Mouse (Mus musculus) myocyte (in vitro differentiated cells): ENCODE data around the gene Zmynd19. TPM values are rescaled to one million over a fixed set of nuclear protein-coding genes. Genes with fewer than 3 reads are reported as not detected.
"Not testable (repeated sequence)": the region's sequence is repeated elsewhere in the genome, so short reads cannot be mapped to it uniquely, and the experiment has no call there.

Experiments used
- H3K27me3 ChIP-seq: one replicate; pipeline ENCODE4 v1.6.1; 2011; ENCODE audit not compliant: control insufficient read depth, insufficient read depth, insufficient read length
- H3K36me3 ChIP-seq: one replicate; pipeline ENCODE4 v1.6.1; 2011; ENCODE audit not compliant: control insufficient read depth, insufficient read depth
- H3K4me2 ChIP-seq: one replicate; pipeline ENCODE4 v1.6.1; 2011; ENCODE audit warnings: low read depth, control low read depth
- H3K4me3 ChIP-seq: one replicate; pipeline ENCODE4 v1.5.1; 2011; ENCODE audit warnings: mild to moderate bottlenecking, control low read depth, moderate library complexity
- H3K79me2 ChIP-seq: one replicate; pipeline ENCODE4 v1.6.1; 2011; ENCODE audit not compliant: control insufficient read depth, insufficient read depth
- H3ac ChIP-seq: one replicate; pipeline ENCODE4 v1.6.1; 2011; ENCODE audit not compliant: control insufficient read depth, insufficient read length
- CEBPB ChIP-seq: IDR thresholded peaks from 2 replicates; pipeline ENCODE4 v1.6.1; 2011; ENCODE audit warnings: mild to moderate bottlenecking, moderate library complexity; ENCODE audit not compliant: poor library complexity, insufficient read depth, severe bottlenecking
- E2F4 ChIP-seq: IDR thresholded peaks from one replicate; pipeline ENCODE4 v1.6.1; 2011; ENCODE audit warnings: mild to moderate bottlenecking, control low read depth, moderate library complexity; ENCODE audit not compliant: insufficient read depth
- MAX ChIP-seq: IDR thresholded peaks from one replicate; pipeline ENCODE4 v1.6.1; 2011; ENCODE audit warnings: low read depth, mild to moderate bottlenecking, control low read depth
- MYOD1 ChIP-seq, 3 experiments: IDR thresholded peaks; one replicate each; pipeline ENCODE4 v1.6.1; 2011; ENCODE audit warnings: control low read depth in 2 of 3, low read depth in 2 of 3, mild to moderate bottlenecking in 2 of 3, moderate library complexity in 1 of 3; ENCODE audit not compliant: insufficient read length in 2 of 3, control insufficient read depth in 1 of 3
- MYOG ChIP-seq, 3 experiments: IDR thresholded peaks; one replicate each; pipeline ENCODE4 v1.6.1; 2011; ENCODE audit warnings: control low read depth in 2 of 3, low read depth in 2 of 3, mild to moderate bottlenecking in 2 of 3; ENCODE audit not compliant: insufficient read length in 2 of 3, control insufficient read depth in 1 of 3, insufficient read depth in 1 of 3
- POLR2A ChIP-seq: IDR thresholded peaks from one replicate; pipeline ENCODE4 v1.6.1; 2011; ENCODE audit warnings: low read depth, mild to moderate bottlenecking, control low read depth, moderate library complexity; ENCODE audit not compliant: insufficient read length
- POLR2AphosphoS2 ChIP-seq: IDR thresholded peaks from one replicate; pipeline ENCODE4 v1.6.1; 2011; ENCODE audit warnings: low read depth, control low read depth; ENCODE audit not compliant: insufficient read length
- REST ChIP-seq: IDR thresholded peaks from one replicate; pipeline ENCODE4 v1.6.1; 2011; ENCODE audit warnings: mild to moderate bottlenecking, control low read depth, moderate library complexity; ENCODE audit not compliant: insufficient read depth, insufficient read length
- SRF ChIP-seq: IDR thresholded peaks from one replicate; pipeline ENCODE4 v1.6.1; 2011; ENCODE audit warnings: low read depth; ENCODE audit not compliant: control insufficient read depth, insufficient read length
- TCF12 ChIP-seq: IDR thresholded peaks from one replicate; pipeline ENCODE4 v1.6.1; 2011; ENCODE audit warnings: mild to moderate bottlenecking, control low read depth; ENCODE audit not compliant: poor library complexity, insufficient read depth, severe bottlenecking
- TCF3 ChIP-seq: IDR thresholded peaks from one replicate; pipeline ENCODE4 v1.6.1; 2011; ENCODE audit warnings: low read depth, control low read depth; ENCODE audit not compliant: insufficient read length
- USF1 ChIP-seq: IDR thresholded peaks from one replicate; pipeline ENCODE4 v1.6.1; 2011; ENCODE audit warnings: low read depth, mild to moderate bottlenecking, control low read depth, moderate library complexity
- polyA plus RNA-seq: library from polyadenylated mRNA; unstranded; fragments of >200 nt; fragmentation: generic; extraction: Trizol; gene quantifications from one replicate; pipeline ENCODE4 v1.2.1, GENCODE M21; 2012; ENCODE audit warnings: missing spikeins

Zmynd19 gene
- polyA plus RNA-seq, 1 experiment: 21.7 TPM

GRCm38 (mm10) chr2:24934441-24934963, 15.1 kb upstream of the Zmynd19 start:
- peak overlapping the region; percentile 91 for H3K4me2 ChIP-seq
- peak overlapping the region; percentile 15 for H3ac ChIP-seq
- H3K4me3 ChIP-seq: peak overlapping the region; percentile 26
- H3K27me3 ChIP-seq: peaks cover 6% of the 10 kb centered on the region
- no peaks in the 10 kb centered on the region for H3K79me2 ChIP-seq
- TF ChIP-seq POLR2AphosphoS2 (no peak), MYOG (IDR thresholded peaks at IDR 0.05; ENCODE audit: control insufficient read depth in 1 of 3, insufficient read depth in 1 of 3, insufficient read length in 2 of 3, low read depth in 2 of 3) (no peak), USF1 (no peak), MAX (no peak), E2F4 (no peak), MYOD1 (IDR thresholded peaks at IDR 0.05; ENCODE audit: control insufficient read depth in 1 of 3, insufficient read length in 2 of 3, low read depth in 2 of 3) (no peak), SRF (no peak), TCF3 (no peak), REST (no peak), POLR2A (no peak), TCF12 (no peak), CEBPB (no peak)
- no peaks in the 10 kb centered on the region for H3K36me3 ChIP-seq

GRCm38 (mm10) chr2:24935057-24935796, 14.4 kb upstream of the Zmynd19 start, which contains the start of gene Arrdc1:
Gene Arrdc1, minus strand, starts transcription at chr2:24935252.
- Histone ChIP-seq H3K36me3 (no peaks in the 10 kb centered on the region), H3K4me2 (peak within 1 kb of the TSS; percentile 91), H3K27me3 (peaks cover 11% of the 10 kb centered on the region), H3ac (peak within 1 kb of the TSS; percentile 15), H3K79me2 (no peaks in the 10 kb centered on the region), H3K4me3 (peak within 1 kb of the TSS; percentile 26)
- no peak for TF ChIP-seq REST
- TF ChIP-seq POLR2A: peak; percentile 56
- peak in 2 of 3 experiments; percentile 75 to 84 for TF ChIP-seq MYOD1 (IDR thresholded peaks at IDR 0.05; ENCODE audit: control insufficient read depth in 1 of 3, insufficient read length in 2 of 3, low read depth in 2 of 3)
- peak in 2 of 3 experiments; percentile 51 to 74 for TF ChIP-seq MYOG (IDR thresholded peaks at IDR 0.05; ENCODE audit: control insufficient read depth in 1 of 3, insufficient read depth in 1 of 3, insufficient read length in 2 of 3, low read depth in 2 of 3)
- TF ChIP-seq POLR2AphosphoS2: peak; percentile 41
- no peak for TF ChIP-seq USF1
- TF ChIP-seq MAX: no peak

GRCm38 (mm10) chr2:24942092-24942491, 7.5 kb upstream of the Zmynd19 start:
- Histone ChIP-seq H3K36me3 (no peaks in the 10 kb centered on the region), H3K79me2 (no peaks in the 10 kb centered on the region), H3K4me2 (no peak overlapping the region), H3ac (no peak overlapping the region), H3K4me3 (no peak overlapping the region), H3K27me3 (peaks cover 22% of the 10 kb centered on the region)
- TF ChIP-seq SRF (no peak), TCF3 (no peak), REST (no peak)

- not testable (repeated sequence) for H3K4me3 ChIP-seq, H3K4me2 ChIP-seq, H3K79me2 ChIP-seq, H3K36me3 ChIP-seq, H3ac ChIP-seq
- H3K27me3 ChIP-seq: peaks cover 24% of the 10 kb centered on the region
These were observed 5.3 kb upstream of the Zmynd19 start for GRCm38 (mm10) chr2:24944304-24944703.

- H3K36me3 ChIP-seq: peaks cover 6% of the 10 kb centered on the region
- peak overlapping the region; percentile 96 for H3K4me2 ChIP-seq
- peak overlapping the region; percentile 73 for H3ac ChIP-seq
- peak overlapping the region; percentile 33 for H3K4me3 ChIP-seq
- TF ChIP-seq CEBPB (no peak), MYOD1 (IDR thresholded peaks at IDR 0.05; ENCODE audit: control insufficient read depth in 1 of 3, insufficient read length in 2 of 3, low read depth in 2 of 3) (peak in 1 of 3 experiments; percentile 31)
- H3K27me3 ChIP-seq: peaks cover 14% of the 10 kb centered on the region
- H3K79me2 ChIP-seq: peaks cover 11% of the 10 kb centered on the region
These were observed 570 bp downstream of the Zmynd19 start for GRCm38 (mm10) chr2:24950189-24950535.
